Mouse (Mus musculus): ENCODE data around the gene Ano4. TPM values are rescaled to one million over a fixed set of nuclear protein-coding genes. Genes with fewer than 3 reads are reported as not detected.

Ano4 gene
- total and polyA plus RNA-seq, 3 experiments = not detected

DNA sequence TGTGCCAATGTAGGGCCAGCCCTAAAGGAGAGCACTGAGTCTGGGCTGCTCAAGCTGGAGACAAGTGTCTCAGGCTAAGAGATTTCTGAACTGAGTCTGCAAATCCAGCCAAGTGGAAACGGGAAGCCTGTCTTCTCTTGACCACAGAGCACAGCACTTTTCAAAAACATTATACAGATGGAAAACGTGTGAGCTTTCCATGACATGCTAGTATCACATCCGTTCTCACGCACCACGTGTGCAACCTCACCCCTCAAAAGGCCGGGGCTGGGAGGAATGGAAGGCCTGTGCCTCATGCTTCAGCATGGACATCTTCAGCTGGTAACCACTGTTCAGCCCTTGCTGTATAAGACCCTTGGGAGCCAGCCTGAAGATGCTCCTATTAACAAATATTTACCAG, 230.2 kb downstream of the Ano4 start:
- no peak overlapping the region for H3K4me2 ChIP-seq (ENCODE audit: insufficient read depth, low read depth, poor library complexity, severe bottlenecking)
- H3K27me3 ChIP-seq (replicated peaks) = no peaks in the 10 kb centered on the region
- H3K4me3 ChIP-seq (replicated peaks in 1 of 3; ENCODE audit: low read depth in 2 of 3, low read length in 2 of 3, poor library complexity in 1 of 3) = no peak overlapping the region
- dilution Hi-C loops (cut with MboI; ENCODE audit: extremely low pct_ligation_motif_present, extremely low pct_unique_long_range_greater_than_20kb, low sequenced_read_pairs) (no loop called here), in situ Hi-C loops (cut with MboI; ENCODE audit: low pct_ligation_motif_present, low pct_unique_long_range_greater_than_20kb, low sequenced_read_pairs) (no loop called here)
- DNase-seq (ENCODE audit: extremely low read depth) = peak; percentile 67
- H3K9me3 ChIP-seq (replicated peaks; ENCODE audit: low read length) = no peaks in the 10 kb centered on the region
- no peak overlapping the region for H3K9ac ChIP-seq (ENCODE audit: insufficient read depth, low read depth)
- no peak overlapping the region for H3K27ac ChIP-seq (ENCODE audit: insufficient read depth, low read depth)
- H3K36me3 ChIP-seq (replicated peaks in 1 of 2; ENCODE audit: control insufficient read depth in 1 of 2, insufficient read depth in 1 of 2, low read length in 1 of 2) = no peaks in the 10 kb centered on the region
- TF ChIP-seq IRF4 (IDR thresholded peaks at IDR 0.05; ENCODE audit: low read depth, low read length) (0 out of 2 replicates have a peak, but pooled peaks have one; percentile 31), MAX (IDR thresholded peaks at IDR 0.05; ENCODE audit: low read length) (peak; percentile 83), ZNF384 (IDR thresholded peaks at IDR 0.05; ENCODE audit: low read depth, low read length) (no peak), MEF2A (IDR thresholded peaks at IDR 0.05; ENCODE audit: borderline replicate concordance, low read depth, low read length) (no peak), MYC (IDR thresholded peaks at IDR 0.05; ENCODE audit: low read depth, low read length) (peak; percentile 53; the same call in 1 of the 2 replicates), E2F4 (IDR thresholded peaks at IDR 0.05; ENCODE audit: insufficient replicate concordance, low read depth, low read length) (no peak), ZMIZ1 (IDR thresholded peaks at IDR 0.05; ENCODE audit: low read depth, low read length) (no peak), ZKSCAN1 (IDR thresholded peaks at IDR 0.05; ENCODE audit: borderline replicate concordance, low read depth, low read length) (no peak), JUN (IDR thresholded peaks at IDR 0.05; ENCODE audit: insufficient read depth, low read depth, low read length) (no peak), GABPA (IDR thresholded peaks at IDR 0.05; ENCODE audit: insufficient replicate concordance, low read depth, low read length) (no peak), RCOR1 (conservative IDR thresholded peaks at IDR 0.05; ENCODE audit: low read depth, low read length) (no peak), SMC3 (IDR thresholded peaks at IDR 0.05; ENCODE audit: low read depth, low read length) (no peak), POLR2A (IDR thresholded peaks at IDR 0.05; ENCODE audit: low read depth, low read length) (no peak), HCFC1 (IDR thresholded peaks at IDR 0.05; ENCODE audit: low read depth, low read length) (no peak), USF1 (IDR thresholded peaks at IDR 0.05; ENCODE audit: low read depth, low read length) (peak; percentile 17), UBTF (IDR thresholded peaks at IDR 0.05; ENCODE audit: low read depth, low read length) (no peak), TBP (conservative IDR thresholded peaks at IDR 0.05; ENCODE audit: low read depth, low read length) (no peak), NELFE (IDR thresholded peaks at IDR 0.05; ENCODE audit: low read depth, low read length) (no peak), JUND (conservative IDR thresholded peaks at IDR 0.05; ENCODE audit: low read depth, low read length) (no peak), SIN3A (IDR thresholded peaks at IDR 0.05; ENCODE audit: low read length) (no peak), MAZ (IDR thresholded peaks at IDR 0.05; ENCODE audit: low read depth, low read length) (no peak), KAT2A (IDR thresholded peaks at IDR 0.05; ENCODE audit: insufficient replicate concordance, low read length) (no peak), ZC3H11A (IDR thresholded peaks at IDR 0.05; ENCODE audit: low read depth, low read length) (no peak), ELF1 (IDR thresholded peaks at IDR 0.05; ENCODE audit: low read depth, low read length) (no peak), CHD1 (IDR thresholded peaks at IDR 0.05; ENCODE audit: low read depth, low read length) (no peak), MXI1 (IDR thresholded peaks at IDR 0.05; ENCODE audit: low read depth, low read length) (no peak), PAX5 (IDR thresholded peaks at IDR 0.05; ENCODE audit: low read length) (no peak), USF2 (conservative IDR thresholded peaks at IDR 0.05; ENCODE audit: low read depth, low read length) (peak; percentile 39; the same call in 1 of the 2 replicates), POLR2AphosphoS2 (IDR thresholded peaks at IDR 0.05; ENCODE audit: low read depth, low read length) (no peak), CHD2 (IDR thresholded peaks at IDR 0.05; ENCODE audit: low read length) (no peak), NRF1 (IDR thresholded peaks at IDR 0.05; ENCODE audit: low read depth, low read length) (no peak), RAD21 (IDR thresholded peaks at IDR 0.05; ENCODE audit: low read depth, low read length) (no peak), BHLHE40 (IDR thresholded peaks at IDR 0.05; ENCODE audit: low read depth, low read length) (peak; percentile 88), MAFK (IDR thresholded peaks at IDR 0.05; ENCODE audit: insufficient replicate concordance, low read length) (no peak), CTCF (conservative IDR thresholded peaks at IDR 0.05 in 1 of 2, IDR thresholded peaks at IDR 0.05 in 1 of 2; ENCODE audit: low read depth in 2 of 2, low read length in 2 of 2) (no peak), TCF12 (IDR thresholded peaks at IDR 0.05; ENCODE audit: low read depth, low read length) (no peak), ETS1 (conservative IDR thresholded peaks at IDR 0.05; ENCODE audit: low read depth, low read length) (peak; percentile 65), EP300 (IDR thresholded peaks at IDR 0.05; ENCODE audit: low read length) (no peak; the same call in 1 of the 2 replicates)
- peaks cover 0 to 26% of the 10 kb centered on the region in 2 experiments; a peak in 2 of 4 replicates for H3K4me1 ChIP-seq (ENCODE audit: control insufficient read depth in 1 of 2, insufficient read depth in 2 of 2)
- no peaks in the 10 kb centered on the region for H3K79me2 ChIP-seq (replicated peaks; ENCODE audit: control insufficient read depth, extremely low read depth, insufficient read depth, poor library complexity, severe bottlenecking)

Data from CH12.LX (cell line).